Mouse (Mus musculus): ENCODE measurements around the gene Med23.
A peak's percentile ranks its signal among the peaks of the same experiment; 100 is the strongest.

DNA sequence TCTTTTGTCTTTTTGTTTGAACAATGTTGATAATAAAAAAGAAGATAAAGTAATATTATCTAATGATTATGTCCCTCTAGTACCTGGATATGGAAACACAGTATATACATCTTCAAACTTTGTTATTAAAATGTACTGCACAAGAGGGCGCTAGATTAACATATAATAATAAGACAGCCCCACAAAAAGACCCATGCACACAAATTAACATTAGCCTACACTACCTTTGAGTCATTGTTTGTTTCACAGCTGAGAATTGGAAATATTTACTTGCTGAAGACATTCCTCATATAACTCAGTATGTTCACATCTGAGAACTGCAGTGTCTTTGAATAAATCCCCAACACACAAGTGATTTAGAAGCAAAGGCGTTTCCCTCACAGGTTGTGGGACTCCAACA, 91.3 kb downstream of the Med23 start:
- TF ChIP-seq CTCF (IDR thresholded peaks at IDR 0.05; ENCODE audit: low read depth): peak; percentile 45
- no peak for TF ChIP-seq EP300 (IDR thresholded peaks at IDR 0.05; ENCODE audit: low read depth)
